Mouse (Mus musculus) left cerebral cortex, adult 11 months (tissue): ENCODE data around the gene Ctsz.

Source experiments
- DNase-seq: peaks from one replicate; pipeline ENCODE4 v3.0.0; 2022; ENCODE audit warnings: low spot score

Gene Ctsz

DNA sequence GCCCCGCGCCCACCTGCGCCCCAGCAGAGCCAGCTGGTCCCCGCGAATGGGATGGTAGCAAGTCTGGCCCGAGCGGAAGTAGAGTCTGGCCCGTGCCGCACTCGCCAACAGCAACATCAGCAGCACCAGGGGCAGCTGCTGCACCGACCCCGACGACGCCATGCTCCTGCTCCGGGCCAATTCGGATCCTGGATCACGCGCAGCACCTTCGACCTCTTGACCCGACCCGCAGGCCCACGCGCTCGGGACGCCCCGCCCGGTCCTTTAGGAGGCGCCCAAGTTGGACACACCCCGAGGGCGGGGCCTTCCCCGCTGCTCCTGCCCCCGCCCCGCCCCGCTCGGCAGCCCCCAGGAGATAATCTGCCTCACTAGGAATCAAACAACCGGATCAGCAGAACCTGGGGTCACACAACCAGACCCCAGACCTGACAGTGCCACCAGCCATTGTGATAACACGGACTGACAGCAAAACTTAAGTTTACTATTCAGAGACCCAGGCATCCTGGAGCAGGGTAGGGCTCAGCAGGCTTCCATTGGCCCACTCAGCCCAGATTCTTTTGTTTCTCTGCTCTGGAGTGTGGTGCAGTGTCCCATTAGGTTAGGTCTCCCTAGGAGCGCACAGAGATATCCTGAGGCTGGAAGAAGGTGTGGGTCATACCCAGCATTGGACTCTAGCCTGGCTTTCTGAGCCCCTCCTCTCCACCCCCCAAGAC lies at the start of gene Ctsz:
TSS of gene Ctsz (minus strand) at position 303 of the 713 bp plus-strand sequence.
- DNase-seq, result peak; percentile 28

DNA sequence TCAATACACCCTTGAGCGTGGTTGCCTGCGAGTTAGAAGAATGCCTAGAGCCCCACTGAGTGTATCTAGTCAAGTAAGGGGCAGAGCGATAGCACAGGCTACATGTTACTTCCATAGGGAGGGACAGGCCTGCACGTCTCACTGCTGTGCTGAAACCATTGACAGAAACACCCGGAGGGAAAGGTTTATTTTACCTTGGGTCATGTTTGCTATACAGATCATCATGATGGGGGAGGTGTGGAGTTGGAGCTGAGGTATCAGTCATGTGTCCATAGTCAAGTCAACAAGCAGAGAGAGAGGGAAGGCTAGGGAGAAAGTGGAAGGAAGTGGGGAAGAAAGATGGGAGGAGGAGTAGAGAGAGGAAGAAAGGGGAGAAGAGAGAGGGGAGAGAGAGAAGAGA lies 48.2 kb upstream of the Ctsz start:
- no peak for DNase-seq

- DNase-seq, result no peak
These were observed 39.9 kb upstream of the Ctsz start for GRCm38 (mm10) chr2:174478746-174479145.

- no peak for DNase-seq
These were observed 38.9 kb upstream of the Ctsz start for GRCm38 (mm10) chr2:174477543-174478319.

GRCm38 (mm10) chr2:174473550-174473927 lies 34.7 kb upstream of the Ctsz start:
- DNase-seq, result peak; percentile 13

- DNase-seq, result peak; percentile 98
These were observed 34.1 kb upstream of the Ctsz start, which contains the start of gene Prelid3b for GRCm38 (mm10) chr2:174472818-174473549. TSS of gene Prelid3b (minus strand) at chr2:174473081.

DNA sequence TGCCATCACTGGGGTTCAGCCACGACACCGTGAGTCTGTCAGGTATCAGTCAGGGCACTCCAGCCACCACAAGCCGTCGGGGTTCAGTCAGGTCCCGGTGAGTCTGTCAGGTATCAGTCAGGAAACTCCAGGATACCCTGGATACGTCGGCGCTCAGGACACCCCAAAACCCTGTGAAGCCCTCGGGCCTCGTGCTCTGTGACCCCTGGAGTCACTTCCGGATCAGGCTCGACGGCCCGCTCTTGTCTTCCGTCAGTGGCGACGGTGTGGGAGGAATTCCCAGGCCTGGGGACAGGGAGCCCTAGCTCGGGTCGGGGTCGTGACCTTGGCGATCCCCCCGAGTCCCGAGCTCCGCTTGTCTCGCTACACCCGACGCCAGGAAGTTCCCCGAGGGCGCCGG lies 33.6 kb upstream of the Ctsz start:
- DNase-seq, result peak; percentile 12

DNA sequence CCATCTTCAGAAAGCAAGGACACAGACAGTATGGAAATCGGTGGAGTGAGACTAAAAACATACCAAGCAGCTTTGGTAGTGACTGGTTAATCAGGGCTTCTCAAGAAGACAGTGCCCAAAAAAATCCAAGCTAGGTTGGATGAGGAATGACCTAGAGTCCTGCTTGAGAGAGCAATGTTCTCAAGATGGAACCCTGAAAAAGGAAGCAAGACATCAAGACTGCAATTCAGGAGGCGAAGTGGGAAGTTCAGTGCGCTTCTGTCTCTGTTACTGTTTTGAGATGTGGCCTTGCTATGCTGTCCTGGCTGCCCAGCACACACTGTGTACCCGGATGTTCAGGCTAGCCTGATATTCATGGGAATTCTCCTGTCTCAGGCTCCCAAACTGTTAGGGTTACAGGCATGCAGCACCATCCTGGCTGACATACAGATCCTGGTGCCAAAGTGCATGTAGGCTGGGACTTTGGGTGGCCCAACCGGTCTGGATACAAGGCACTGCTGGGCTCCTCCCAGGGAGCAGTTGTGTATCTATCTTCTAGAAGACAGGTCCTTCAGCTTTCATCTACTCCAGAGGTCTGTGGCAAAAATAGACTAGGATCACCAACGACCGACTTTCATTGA lies 32.1 kb upstream of the Ctsz start:
- DNase-seq, result no peak

DNA sequence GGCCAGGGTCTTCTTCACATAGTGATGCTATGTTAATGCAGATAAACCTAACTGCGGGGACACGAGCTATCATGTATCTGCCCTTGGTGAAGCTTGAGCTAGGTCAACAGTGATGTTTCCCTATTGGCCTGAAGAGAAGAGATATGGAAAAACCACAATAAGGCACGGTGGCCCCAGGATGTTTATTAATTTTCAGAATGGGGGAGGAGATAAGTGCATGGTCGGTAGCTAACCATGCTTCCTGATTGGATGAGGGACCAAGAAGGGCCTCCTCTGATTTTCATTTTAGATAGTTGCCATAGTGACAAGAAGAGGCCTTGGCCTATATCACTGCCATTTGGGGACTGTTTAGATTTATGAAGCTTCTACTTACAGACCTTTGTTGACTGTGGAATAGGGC lies 31.5 kb upstream of the Ctsz start:
- DNase-seq, result no peak

- DNase-seq, result peak; percentile 96
These were observed 25.1 kb upstream of the Ctsz start, which contains the start of gene Atp5e for GRCm38 (mm10) chr2:174463789-174464523. TSS of gene Atp5e (minus strand) at chr2:174464105.

DNA sequence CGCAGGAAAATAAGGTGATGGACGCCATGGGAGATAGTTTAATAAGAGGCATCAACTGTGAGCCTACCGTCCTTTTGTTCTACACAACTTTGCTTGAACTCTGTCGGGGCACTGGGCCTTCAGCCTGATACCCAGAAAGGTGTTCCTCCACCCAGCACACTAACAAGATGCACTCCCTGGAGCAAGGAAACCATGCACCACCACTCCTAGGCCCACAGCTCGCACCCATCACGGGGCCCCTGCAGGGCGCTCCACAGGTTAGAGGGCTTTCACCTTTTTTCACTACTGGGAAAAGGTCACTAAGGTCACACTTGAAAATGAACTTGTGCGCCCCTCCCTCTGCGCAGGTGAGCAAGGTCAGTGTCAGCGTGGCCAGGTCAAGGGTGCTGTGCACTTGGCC lies 24.5 kb upstream of the Ctsz start:
- no peak for DNase-seq

GRCm38 (mm10) chr2:174459365-174459764 lies 20.5 kb upstream of the Ctsz start:
- DNase-seq, result no peak

- DNase-seq, result no peak
These were observed 14.8 kb upstream of the Ctsz start for GRCm38 (mm10) chr2:174453681-174454080.

DNA sequence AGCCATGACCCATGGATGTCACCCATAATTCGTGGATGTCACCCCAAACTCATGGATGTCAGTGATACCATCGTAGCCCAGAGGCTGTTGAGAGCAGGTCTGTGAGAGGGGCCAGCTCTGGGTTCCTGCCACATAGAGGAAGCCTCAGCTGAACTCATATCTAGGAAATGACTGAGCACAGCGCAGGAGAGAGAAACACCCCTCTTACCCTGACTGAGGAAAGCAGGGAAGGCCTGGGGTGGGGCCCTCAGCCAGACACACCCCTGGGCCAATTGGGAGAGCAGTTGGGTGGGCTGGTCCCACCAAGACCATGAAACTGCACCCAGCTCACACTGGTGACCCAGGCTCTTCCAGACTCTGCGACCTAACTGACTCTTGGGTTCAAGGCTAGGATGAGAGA lies 11.5 kb upstream of the Ctsz start, which contains the start of gene Tubb1:
TSS of gene Tubb1 (plus strand) at position 343 of the 400 bp plus-strand sequence.
- no peak for DNase-seq

DNA sequence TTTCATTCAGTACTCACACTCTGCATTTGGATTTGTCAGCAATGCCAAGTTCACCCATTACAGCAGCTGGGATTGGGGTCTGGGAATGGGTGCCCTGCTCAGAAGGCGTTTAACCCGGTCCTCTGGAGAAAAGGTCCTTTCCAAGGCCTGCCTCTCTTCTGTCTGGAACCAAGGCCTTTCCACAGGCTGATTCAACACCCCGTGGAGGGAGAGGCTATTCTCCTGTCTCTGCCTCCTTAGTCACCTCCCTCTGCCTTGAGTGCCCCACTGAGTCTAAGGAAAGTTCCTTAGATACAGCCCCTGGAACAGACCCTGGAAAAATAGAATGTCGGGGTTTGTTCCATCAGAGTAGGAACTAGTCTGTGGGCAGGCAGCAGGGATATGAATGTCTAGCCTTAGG lies 9.6 kb upstream of the Ctsz start:
- DNase-seq, result no peak

DNA sequence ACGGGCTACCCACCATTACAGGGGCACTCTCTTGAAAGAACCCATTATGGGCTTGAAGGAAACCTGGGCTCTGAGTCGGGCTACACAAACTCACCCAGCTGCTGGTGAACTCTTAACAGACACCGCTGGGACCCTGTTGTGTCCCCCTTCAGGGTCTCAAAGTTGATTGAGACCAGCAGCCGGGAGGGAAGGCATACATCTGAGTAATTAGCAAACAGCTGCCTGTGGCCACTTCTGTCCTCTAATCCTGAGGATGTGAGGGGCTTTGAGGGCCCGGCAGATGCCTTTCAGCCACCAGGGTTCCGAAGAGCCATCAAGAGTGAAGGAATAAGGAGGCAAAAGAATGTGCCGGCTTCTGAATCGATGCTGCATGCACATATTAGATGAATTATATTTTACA lies 8.1 kb upstream of the Ctsz start:
- DNase-seq, result no peak

GRCm38 (mm10) chr2:174446492-174446891 lies 7.7 kb upstream of the Ctsz start:
- DNase-seq, result no peak

GRCm38 (mm10) chr2:174445018-174445417 lies 6.2 kb upstream of the Ctsz start:
- DNase-seq, result no peak

GRCm38 (mm10) chr2:174444359-174444758 lies 5.5 kb upstream of the Ctsz start:
- no peak for DNase-seq

DNA sequence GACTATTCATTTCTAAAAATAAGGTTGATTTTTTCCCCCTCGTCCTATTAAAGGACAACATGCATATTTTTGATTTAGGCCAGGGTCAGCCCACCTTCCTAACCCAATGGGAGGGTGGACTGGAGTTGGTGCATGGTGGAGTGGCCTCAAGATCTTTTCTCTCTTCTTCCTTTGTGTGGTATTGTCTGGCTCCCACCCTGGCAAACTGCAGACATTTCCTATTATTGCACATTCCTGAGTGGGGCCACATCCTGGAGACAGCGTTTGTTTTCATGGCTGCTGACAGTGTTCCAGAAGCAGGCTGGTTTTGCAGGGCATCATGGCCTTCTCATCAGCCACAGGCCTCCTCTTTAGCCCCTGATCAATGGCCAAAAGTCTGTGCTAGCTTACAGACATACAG lies 4.2 kb upstream of the Ctsz start:
- DNase-seq, result no peak

GRCm38 (mm10) chr2:174442460-174442859 lies 3.6 kb upstream of the Ctsz start:
- no peak for DNase-seq
